Mouse (Mus musculus) cerebellum, adult 2 months (tissue): ENCODE data around the gene Ncan.

Experiments
- CTCF ChIP-seq: fragments of 200-500 bp; IDR thresholded peaks from 2 replicates; pipeline ENCODE4 v1.5.1; 2011; ENCODE audit warnings: low read depth, mild to moderate bottlenecking, control low read depth, low read length, moderate library complexity, borderline replicate concordance; ENCODE audit not compliant: insufficient read depth
- POLR2A ChIP-seq: fragments of 200-500 bp; IDR thresholded peaks from 2 replicates; pipeline ENCODE4 v1.6.1; 2011; ENCODE audit warnings: low read length, control low read depth, borderline replicate concordance; ENCODE audit not compliant: insufficient read depth

- TF ChIP-seq CTCF (no peak), POLR2A (no peak)
These were observed 19.3 kb upstream of the Ncan start for GRCm38 (mm10) chr8:70139981-70140380.
